Mouse (Mus musculus) forebrain, embryonic 14.5 days (tissue): ENCODE results near the gene Ppp1r1b. TPM values are rescaled to one million over a fixed set of nuclear protein-coding genes. Genes with fewer than 3 reads are reported as not detected.

Experiments used
- ATAC-seq: fragments of 200-750 bp; cut with Nextera tagmentation; 2 replicates; pipeline ENCODE4 v1.8.0; 2017; ENCODE audit warnings: mild to moderate bottlenecking, moderate library complexity
- DNase-seq: peaks from one replicate; pipeline ENCODE4 v3.0.0-alpha.2; 2015; ENCODE audit warnings: low spot score
- H3K27ac ChIP-seq: fragments of 300-500 bp; sonication (generic); 2 replicates; pipeline ENCODE4 v1.5.1; 2014; ENCODE audit warnings: low read depth, mild to moderate bottlenecking, control low read depth, low read length, moderate library complexity
- H3K27me3 ChIP-seq: fragments of 300-500 bp; sonication (generic); replicated peaks from 2 replicates; pipeline ENCODE4 v1.6.1; 2014; ENCODE audit warnings: low read length, control low read depth, mixed read lengths; ENCODE audit not compliant: control insufficient read depth, insufficient read depth
- H3K36me3 ChIP-seq: fragments of 300-500 bp; sonication (generic); 2 replicates; pipeline ENCODE4 v1.6.1; 2014; ENCODE audit warnings: low read length, control low read depth; ENCODE audit not compliant: control insufficient read depth, insufficient read depth
- H3K4me1 ChIP-seq: fragments of 300-500 bp; sonication (generic); 2 replicates; pipeline ENCODE4 v1.6.1; 2014; ENCODE audit warnings: antibody characterized with exemption, low read length, control low read depth; ENCODE audit not compliant: control insufficient read depth, insufficient read depth
- H3K4me2 ChIP-seq: fragments of 300-500 bp; sonication (generic); 2 replicates; pipeline ENCODE4 v1.6.1; 2014; ENCODE audit warnings: mild to moderate bottlenecking, control low read depth, low read length
- H3K4me3 ChIP-seq: fragments of 300-500 bp; sonication (generic); 2 replicates; pipeline ENCODE4 v1.5.1; 2014; ENCODE audit warnings: low read depth, low read length, control low read depth
- H3K9ac ChIP-seq: fragments of 300-500 bp; sonication (generic); 2 replicates; pipeline ENCODE4 v1.6.1; 2014; ENCODE audit warnings: mild to moderate bottlenecking, low read length, control low read depth, moderate library complexity
- H3K9me3 ChIP-seq: fragments of 300-500 bp; sonication (generic); replicated peaks from 2 replicates; pipeline ENCODE4 v1.6.1; 2016; ENCODE audit warnings: low read length, control low read depth, mixed read lengths; ENCODE audit not compliant: control insufficient read depth
- WGBS: fragments of 180-500 bp; shearing (Covaris S2); extraction: QIAGEN DNeasy Blood & Tissue Kit; methylation state at CpG from one replicate; pipeline ENCODE4 v1.1.7; 2014; 5-methylcytosine and 5-hydroxymethylcytosine counted together
- polyA plus RNA-seq: library from polyadenylated mRNA; unstranded; fragments of >200 nt; fragmentation: Nextera tagmentation; extraction: Ambion mirVana; gene quantifications from 2 replicates; pipeline ENCODE4 v1.2.1, GENCODE M21; 2014

The Ppp1r1b gene
- polyA plus RNA-seq, 1 experiment from 2014 or later: 33.1 TPM

DNA sequence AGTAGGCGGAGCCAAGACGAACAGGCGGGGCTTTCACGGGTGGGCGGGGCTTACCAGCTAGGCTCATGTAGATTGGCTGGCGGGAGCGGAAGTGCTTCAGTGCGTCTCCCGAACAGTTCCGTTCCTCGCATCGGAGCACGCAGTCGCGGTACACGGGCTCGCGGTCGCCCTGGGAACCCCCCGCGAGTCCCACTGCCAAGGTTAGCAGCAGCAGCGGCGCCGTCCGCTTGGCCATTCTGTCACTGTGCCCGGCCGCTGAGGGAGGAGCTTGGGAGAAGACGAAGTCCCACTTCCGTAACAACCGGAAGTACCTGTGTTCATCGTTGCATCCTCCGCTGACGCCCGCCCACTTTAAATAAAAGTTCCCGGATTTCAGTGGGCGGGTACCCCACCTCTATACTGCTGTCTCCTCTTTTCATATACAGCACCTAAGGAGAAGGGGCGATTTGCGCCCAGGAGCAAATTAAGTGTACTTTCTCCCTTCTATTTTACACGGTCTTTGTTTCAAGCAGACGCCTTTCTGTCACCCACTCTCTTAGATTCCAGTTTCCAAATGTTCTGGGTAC, 52.0 kb downstream of the Ppp1r1b start, which contains the start of gene Pgap3:
Gene Pgap3, minus strand, starts transcription at position 330 of the 566 bp plus-strand sequence.
- WGBS: under 1% methylated on average over 36 of the region's 40 CpGs
- Histone ChIP-seq H3K36me3 (no peaks in the 10 kb centered on the region), H3K4me3 (peak within 1 kb of the TSS; percentile 49), H3K9me3 (no peaks in the 10 kb centered on the region), H3K4me2 (peak within 1 kb of the TSS; percentile 72), H3K9ac (peak within 1 kb of the TSS; percentile 68), H3K27me3 (no peaks in the 10 kb centered on the region), H3K27ac (peak within 1 kb of the TSS; percentile 95), H3K4me1 (peaks cover 8% of the 10 kb centered on the region)
- DNase-seq (peak; percentile 95), ATAC-seq (peak; percentile 95)

GRCm38 (mm10) chr11:98400816-98401215, 52.6 kb downstream of the Ppp1r1b start:
- H3K36me3 ChIP-seq: no peaks in the 10 kb centered on the region
- H3K9me3 ChIP-seq: no peaks in the 10 kb centered on the region
- H3K4me2 ChIP-seq: peak overlapping the region; percentile 72
- DNase-seq (no peak), ATAC-seq (peak; percentile 11; the same call in 1 of the 2 replicates)
- H3K4me3 ChIP-seq: peak overlapping the region; percentile 49
- H3K27me3 ChIP-seq: no peaks in the 10 kb centered on the region
- peak overlapping the region; percentile 95 for H3K27ac ChIP-seq
- H3K4me1 ChIP-seq: peaks cover 8% of the 10 kb centered on the region
- 55% methylated on average over 3 of the region's 3 CpGs for WGBS
- peak overlapping the region; percentile 68 for H3K9ac ChIP-seq

- Histone ChIP-seq H3K36me3 (no peaks in the 10 kb centered on the region), H3K4me3 (no peak overlapping the region), H3K9ac (no peak overlapping the region), H3K27me3 (peaks cover 4% of the 10 kb centered on the region; the same call in 1 of the 2 replicates), H3K4me1 (0 out of 2 replicates have a peak, but pooled peaks cover 4% of the 10 kb centered on the region), H3K27ac (no peak overlapping the region), H3K4me2 (no peak overlapping the region), H3K9me3 (no peaks in the 10 kb centered on the region)
- DNase-seq (no peak), ATAC-seq (no peak)
- WGBS: 74% methylated on average over 6 of the region's 6 CpGs
These were observed 58.4 kb downstream of the Ppp1r1b start for GRCm38 (mm10) chr11:98406621-98407020.

Other genes starting within 250 kb of the Ppp1r1b start
- gene Fbxl20, start 198.0 kb upstream of the Ppp1r1b start, polyA plus RNA-seq: 23.0 and 27.4 TPM in 2 replicates
- gene Med1, start 155.1 kb upstream of the Ppp1r1b start, polyA plus RNA-seq: 54.5 and 60.6 TPM in 2 replicates
- gene Cdk12, start 145.3 kb upstream of the Ppp1r1b start, polyA plus RNA-seq: 10.0 and 10.2 TPM in 2 replicates
- 64.1 and 90.9 TPM in 2 replicates for gene Neurod2, start 18.8 kb upstream of the Ppp1r1b start, polyA plus RNA-seq
- 43.8 and 46.6 TPM in 2 replicates for gene Stard3, start 10.0 kb downstream of the Ppp1r1b start, polyA plus RNA-seq
- gene Tcap, start 35.4 kb downstream of the Ppp1r1b start, polyA plus RNA-seq: 0.23 TPM in 1 of 2 replicates, not detected in the other
- 0.32 and 0.36 TPM in 2 replicates for gene Pnmt, start 38.0 kb downstream of the Ppp1r1b start, polyA plus RNA-seq
- gene Pgap3, start 52.1 kb downstream of the Ppp1r1b start, polyA plus RNA-seq: 6.1 and 6.9 TPM in 2 replicates
- gene Erbb2, start 64.1 kb downstream of the Ppp1r1b start, polyA plus RNA-seq: 5.6 and 5.9 TPM in 2 replicates
- 279 and 290 TPM in 2 replicates for gene Mien1, start 90.6 kb downstream of the Ppp1r1b start, polyA plus RNA-seq
- 0.38 and 0.41 TPM in 2 replicates for gene Grb7, start 98.0 kb downstream of the Ppp1r1b start, polyA plus RNA-seq
- not detected in 2 replicates for gene Ikzf3, start 197.6 kb downstream of the Ppp1r1b start, polyA plus RNA-seq
- not detected in 2 replicates for gene Zpbp2, start 202.7 kb downstream of the Ppp1r1b start, polyA plus RNA-seq
- gene Ormdl3, start 239.0 kb downstream of the Ppp1r1b start, polyA plus RNA-seq: 24.7 and 24.8 TPM in 2 replicates
- gene Lrrc3c, start 249.9 kb downstream of the Ppp1r1b start, polyA plus RNA-seq: not detected in 2 replicates